Mouse (Mus musculus) kidney, embryonic 16.5 days (tissue): Measurements from ENCODE around the gene Lipm. TPM values are rescaled to one million over a fixed set of nuclear protein-coding genes. Genes with fewer than 3 reads are reported as not detected.

Experiments used
- ATAC-seq: fragments of 200-750 bp; cut with Nextera tagmentation; 2 replicates; pipeline ENCODE4 v1.8.0; 2017; ENCODE audit warnings: moderate TSS enrichment; ENCODE audit not compliant: low FRiP score, low TSS enrichment
- H3K27ac ChIP-seq: fragments of 300-500 bp; sonication (generic); 2 replicates; pipeline ENCODE4 v1.5.1; 2014; ENCODE audit warnings: low read length
- H3K27me3 ChIP-seq: fragments of 300-500 bp; sonication (generic); 2 replicates; pipeline ENCODE4 v1.6.1; 2014; ENCODE audit warnings: low read length, control low read depth, mixed read lengths; ENCODE audit not compliant: insufficient read depth
- H3K36me3 ChIP-seq: fragments of 300-500 bp; sonication (generic); 2 replicates; pipeline ENCODE4 v1.6.1; 2014; ENCODE audit warnings: low read length, control low read depth, mixed read lengths; ENCODE audit not compliant: insufficient read depth
- H3K4me1 ChIP-seq: fragments of 300-500 bp; sonication (generic); 2 replicates; pipeline ENCODE4 v1.6.1; 2014; ENCODE audit warnings: low read length, control low read depth, mixed read lengths; ENCODE audit not compliant: insufficient read depth
- H3K4me2 ChIP-seq: fragments of 300-500 bp; sonication (generic); replicated peaks from 2 replicates; pipeline ENCODE4 v1.6.1; 2014; ENCODE audit warnings: low read depth, low read length
- H3K4me3 ChIP-seq: fragments of 300-500 bp; sonication (generic); 2 replicates; pipeline ENCODE4 v1.5.1; 2014; ENCODE audit warnings: mild to moderate bottlenecking, low read length
- H3K9ac ChIP-seq: fragments of 300-500 bp; sonication (generic); replicated peaks from 2 replicates; pipeline ENCODE4 v1.6.1; 2014; ENCODE audit warnings: low read length
- H3K9me3 ChIP-seq: fragments of 300-500 bp; sonication (generic); 2 replicates; pipeline ENCODE4 v1.6.1; 2016; ENCODE audit warnings: low read length, control low read depth
- WGBS: fragments of 180-500 bp; shearing (Covaris S2); extraction: QIAGEN DNeasy Blood & Tissue Kit; methylation state at CpG from one replicate; pipeline ENCODE4 v1.1.7; 2014; 5-methylcytosine and 5-hydroxymethylcytosine counted together
- polyA plus RNA-seq: library from polyadenylated mRNA; unstranded; fragments of >200 nt; fragmentation: Nextera tagmentation; extraction: Ambion mirVana; gene quantifications from 2 replicates; pipeline ENCODE4 v1.2.1, GENCODE M21; 2015

Gene Lipm
- polyA plus RNA-seq = not detected in 2 replicates

GRCm38 (mm10) chr19:34100633-34101032 lies at the start of gene Lipm:
Lipm (plus strand) TSS chr19:34100933.
- Histone ChIP-seq H3K36me3 (no peaks in the 10 kb centered on the region), H3K4me1 (no peaks in the 10 kb centered on the region), H3K4me2 (no peak within 1 kb of the TSS), H3K9me3 (no peaks in the 10 kb centered on the region), H3K27me3 (no peaks in the 10 kb centered on the region), H3K27ac (no peak within 1 kb of the TSS), H3K4me3 (no peak within 1 kb of the TSS), H3K9ac (no peak within 1 kb of the TSS)
- no peak for ATAC-seq
- 75% methylated on average over 4 of the region's 4 CpGs for WGBS

GRCm38 (mm10) chr19:34051502-34051901 lies 49.2 kb upstream of the Lipm start:
- Histone ChIP-seq H3K27me3 (no peaks in the 10 kb centered on the region), H3K9me3 (no peaks in the 10 kb centered on the region), H3K9ac (no peak overlapping the region), H3K4me3 (no peak overlapping the region), H3K36me3 (no peaks in the 10 kb centered on the region), H3K4me1 (no peaks in the 10 kb centered on the region), H3K27ac (no peak overlapping the region), H3K4me2 (no peak overlapping the region)
- no peak for ATAC-seq
- WGBS = 78% methylated on average over 3 of the region's 3 CpGs

GRCm38 (mm10) chr19:34063547-34063946 lies 37.2 kb upstream of the Lipm start:
- Histone ChIP-seq H3K9me3 (no peaks in the 10 kb centered on the region), H3K4me3 (no peak overlapping the region), H3K9ac (no peak overlapping the region), H3K4me2 (no peak overlapping the region), H3K27ac (no peak overlapping the region), H3K4me1 (no peaks in the 10 kb centered on the region), H3K36me3 (no peaks in the 10 kb centered on the region), H3K27me3 (no peaks in the 10 kb centered on the region)
- ATAC-seq = no peak
- WGBS = 50% methylated on average over 1 of the region's 1 CpGs

- Histone ChIP-seq H3K9ac (no peak overlapping the region), H3K27me3 (no peaks in the 10 kb centered on the region), H3K4me1 (no peaks in the 10 kb centered on the region), H3K4me2 (no peak overlapping the region), H3K4me3 (no peak overlapping the region), H3K36me3 (no peaks in the 10 kb centered on the region), H3K9me3 (no peaks in the 10 kb centered on the region), H3K27ac (no peak overlapping the region)
- WGBS = 85% methylated on average over 4 of the region's 4 CpGs
- ATAC-seq = no peak
Measured at GRCm38 (mm10) chr19:34064059-34064458, 36.7 kb upstream of the Lipm start.

- H3K4me2 ChIP-seq = no peak within 1 kb of the TSS
- H3K4me1 ChIP-seq = no peaks in the 10 kb centered on the region
- H3K36me3 ChIP-seq = no peaks in the 10 kb centered on the region
- H3K27me3 ChIP-seq = no peaks in the 10 kb centered on the region
- WGBS = 84% methylated on average over 9 of the region's 9 CpGs
- no peak within 1 kb of the TSS for H3K4me3 ChIP-seq
- H3K27ac ChIP-seq = no peak within 1 kb of the TSS
- no peak for ATAC-seq
- H3K9ac ChIP-seq = no peak within 1 kb of the TSS
- H3K9me3 ChIP-seq = no peaks in the 10 kb centered on the region
Measured at GRCm38 (mm10) chr19:34066779-34067472, 33.8 kb upstream of the Lipm start, which contains the start of gene Lipn. Lipn (plus strand) TSS chr19:34067358.

- H3K9me3 ChIP-seq = no peaks in the 10 kb centered on the region
- H3K27me3 ChIP-seq = no peaks in the 10 kb centered on the region
- H3K4me2 ChIP-seq = no peak overlapping the region
- no peak overlapping the region for H3K27ac ChIP-seq
- no peak overlapping the region for H3K4me3 ChIP-seq
- no peaks in the 10 kb centered on the region for H3K36me3 ChIP-seq
- no peak for ATAC-seq
- H3K4me1 ChIP-seq = no peaks in the 10 kb centered on the region
- H3K9ac ChIP-seq = no peak overlapping the region
Measured at GRCm38 (mm10) chr19:34074239-34074638, 26.5 kb upstream of the Lipm start.

GRCm38 (mm10) chr19:34078130-34078529 lies 22.6 kb upstream of the Lipm start:
- H3K4me3 ChIP-seq = no peak overlapping the region
- H3K4me1 ChIP-seq = no peaks in the 10 kb centered on the region
- H3K27me3 ChIP-seq = no peaks in the 10 kb centered on the region
- no peak for ATAC-seq
- H3K9me3 ChIP-seq = no peaks in the 10 kb centered on the region
- no peak overlapping the region for H3K27ac ChIP-seq
- no peak overlapping the region for H3K4me2 ChIP-seq
- WGBS = 45% methylated on average over 2 of the region's 2 CpGs
- no peaks in the 10 kb centered on the region for H3K36me3 ChIP-seq
- no peak overlapping the region for H3K9ac ChIP-seq

- H3K27me3 ChIP-seq = no peaks in the 10 kb centered on the region
- no peak overlapping the region for H3K4me3 ChIP-seq
- no peak overlapping the region for H3K9ac ChIP-seq
- no peaks in the 10 kb centered on the region for H3K9me3 ChIP-seq
- H3K36me3 ChIP-seq = no peaks in the 10 kb centered on the region
- no peak overlapping the region for H3K27ac ChIP-seq
- no peaks in the 10 kb centered on the region for H3K4me1 ChIP-seq
- no peak for ATAC-seq
- WGBS = 65% methylated on average over 3 of the region's 3 CpGs
- no peak overlapping the region for H3K4me2 ChIP-seq
Measured at GRCm38 (mm10) chr19:34089011-34089680, 11.6 kb upstream of the Lipm start.

- no peak overlapping the region for H3K4me2 ChIP-seq
- H3K27me3 ChIP-seq = no peaks in the 10 kb centered on the region
- no peak overlapping the region for H3K27ac ChIP-seq
- no peaks in the 10 kb centered on the region for H3K36me3 ChIP-seq
- no peaks in the 10 kb centered on the region for H3K4me1 ChIP-seq
- ATAC-seq = no peak
- H3K9ac ChIP-seq = no peak overlapping the region
- no peaks in the 10 kb centered on the region for H3K9me3 ChIP-seq
- 74% methylated on average over 5 of the region's 5 CpGs for WGBS
- no peak overlapping the region for H3K4me3 ChIP-seq
Measured at GRCm38 (mm10) chr19:34095381-34095780, 5.4 kb upstream of the Lipm start.

GRCm38 (mm10) chr19:34096228-34096627 lies 4.5 kb upstream of the Lipm start:
- H3K9me3 ChIP-seq = no peaks in the 10 kb centered on the region
- 66% methylated on average over 1 of the region's 1 CpGs for WGBS

More at GRCm38 (mm10) chr19:34096228-34096627, 4.5 kb upstream of the Lipm start:
- no peak overlapping the region for H3K4me3 ChIP-seq
- no peak for ATAC-seq
- no peak overlapping the region for H3K9ac ChIP-seq
- no peaks in the 10 kb centered on the region for H3K27me3 ChIP-seq
- H3K36me3 ChIP-seq = no peaks in the 10 kb centered on the region
- H3K4me1 ChIP-seq = no peaks in the 10 kb centered on the region
- H3K4me2 ChIP-seq = no peak overlapping the region
- no peak overlapping the region for H3K27ac ChIP-seq
